Mouse (Mus musculus) cerebellum, adult 11-12 months (tissue): ENCODE measurements around the gene Dnajc16.
A peak's percentile ranks its signal among the peaks of the same experiment; 100 is the strongest.
"Not testable (repeated sequence)": the region's sequence is repeated elsewhere in the genome, so short reads cannot be mapped to it uniquely, and the experiment has no call there.

ENCODE experiments used
- DNase-seq: peaks from one replicate; pipeline ENCODE4 v3.0.0; 2022

Gene Dnajc16

GRCm38 (mm10) chr4:141794152-141794535 is 3.4 kb upstream of the Dnajc16 start:
- no peak for DNase-seq

DNA sequence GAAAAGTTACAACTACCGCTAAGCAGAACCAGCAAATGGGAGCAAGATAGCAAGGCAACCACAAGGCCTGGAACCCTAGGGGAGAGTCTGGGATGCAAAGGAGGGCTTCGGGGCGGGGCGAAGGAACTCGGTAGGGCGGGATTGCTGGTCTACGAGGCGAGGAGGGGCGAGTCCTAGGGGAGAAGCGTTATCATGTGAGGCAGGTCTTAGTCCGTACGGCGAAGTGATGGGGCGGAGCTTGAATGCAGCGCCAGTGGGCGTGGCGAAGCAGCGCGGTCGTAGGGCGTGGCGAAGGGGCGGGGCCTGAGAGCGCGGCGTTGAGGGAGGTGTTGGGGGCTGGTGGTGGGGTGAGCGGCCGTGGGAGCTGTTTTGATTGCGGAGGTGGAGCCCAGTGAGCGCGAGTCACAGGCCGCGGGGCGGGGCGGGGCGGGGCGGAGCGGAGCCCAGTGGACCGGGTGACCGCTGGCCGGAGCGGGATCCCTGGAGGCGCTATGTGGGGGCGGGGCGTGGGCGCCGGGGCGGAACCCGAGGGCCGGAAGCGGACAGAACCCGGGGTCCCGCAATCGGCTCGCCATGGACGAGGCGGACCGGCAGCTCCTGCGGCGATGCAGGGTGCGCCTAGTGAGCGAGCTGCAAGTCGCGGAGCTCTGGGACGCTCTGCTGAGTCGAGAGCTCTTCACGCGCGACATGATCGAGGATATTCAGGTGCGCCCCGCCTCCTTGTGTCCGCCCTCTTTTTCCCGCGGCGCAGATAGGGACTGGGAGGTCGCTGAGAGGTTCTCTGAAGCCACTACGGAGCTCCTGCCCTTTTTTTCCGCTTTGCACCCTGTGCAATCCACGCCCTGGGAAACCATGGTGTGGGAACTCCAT is 2.8 kb upstream of the Dnajc16 start, which contains the start of gene Casp9:
Casp9 (plus strand) TSS at position 331 of the 870 bp plus-strand sequence.
- DNase-seq: peak; percentile 95

- peak; percentile 36 for DNase-seq
Observed at GRCm38 (mm10) chr4:141792554-141793281, 2.0 kb upstream of the Dnajc16 start.

DNA sequence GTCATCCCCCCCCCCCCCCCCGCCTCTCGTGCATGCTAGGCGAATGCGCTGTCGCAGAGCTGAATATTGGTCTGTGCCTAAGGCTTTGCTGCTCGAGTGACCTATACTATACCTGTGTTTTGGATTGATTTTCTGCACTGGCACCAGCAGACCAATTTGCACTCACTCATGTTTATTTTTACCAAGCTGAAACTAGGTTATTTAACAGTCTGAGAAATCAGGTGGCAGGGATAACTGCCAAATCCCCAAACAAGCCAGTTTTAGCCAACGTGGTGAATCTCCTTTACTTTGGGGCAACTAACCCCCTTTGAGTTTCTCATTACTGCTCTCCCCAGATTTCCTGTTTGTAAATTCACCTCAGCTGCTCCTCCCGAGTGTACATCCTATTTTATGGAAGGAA is 1.2 kb upstream of the Dnajc16 start:
- peak; percentile 61 for DNase-seq

DNA sequence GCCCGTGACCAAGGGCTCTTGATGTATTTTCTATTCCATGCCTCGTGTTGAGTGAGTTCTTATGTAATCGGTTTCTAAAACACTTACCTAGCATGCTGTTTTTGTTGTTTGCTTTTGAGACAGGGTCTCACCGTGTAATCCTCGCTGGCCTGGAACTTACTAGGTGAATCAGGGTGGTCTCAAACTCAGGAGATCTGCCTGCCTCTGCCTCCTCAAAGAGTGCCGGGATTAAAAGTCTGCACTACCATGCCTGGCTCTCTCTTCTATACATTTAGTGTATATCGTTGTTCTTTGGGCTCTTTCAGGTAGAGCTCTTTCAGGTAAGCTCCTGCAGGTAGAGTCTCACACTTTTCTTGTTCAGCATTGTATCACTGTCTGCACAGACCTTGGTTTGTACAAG is 755 bp upstream of the Dnajc16 start:
- DNase-seq: peak; percentile 40

DNA sequence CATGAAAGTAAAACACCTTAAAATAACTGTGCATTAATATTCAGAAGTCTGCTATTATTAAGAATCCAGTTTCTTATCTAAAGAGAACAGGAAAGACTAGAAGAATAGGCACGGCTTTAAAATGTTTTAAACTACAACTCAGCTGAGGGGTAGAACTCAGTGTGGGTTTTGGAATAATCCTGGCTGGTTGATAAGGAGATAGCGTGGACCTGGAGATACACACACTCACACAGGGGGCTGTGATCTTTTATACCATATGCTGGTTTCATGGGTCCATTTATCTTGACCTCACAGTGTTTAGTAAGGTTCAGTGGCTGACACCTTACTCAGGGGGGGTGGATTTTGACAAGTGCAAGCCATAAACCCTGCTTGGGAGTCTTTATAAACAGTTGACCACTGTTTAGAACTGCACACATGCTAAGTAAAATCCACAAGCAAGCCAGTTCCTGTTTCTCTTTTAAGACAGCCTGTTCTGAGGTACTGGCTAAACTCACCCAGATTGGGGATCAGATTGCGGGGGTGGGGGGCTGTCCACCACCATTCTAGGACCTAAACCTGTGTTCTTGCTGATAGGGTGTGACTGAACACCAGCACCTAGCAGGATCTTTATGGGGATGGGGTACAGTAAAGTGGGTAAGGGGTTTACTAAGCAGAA is 1.0 kb downstream of the Dnajc16 start:
- no peak for DNase-seq

GRCm38 (mm10) chr4:141787462-141787861 is 3.3 kb downstream of the Dnajc16 start:
- no peak for DNase-seq

GRCm38 (mm10) chr4:141787046-141787445 is 3.7 kb downstream of the Dnajc16 start:
- no peak for DNase-seq

DNA sequence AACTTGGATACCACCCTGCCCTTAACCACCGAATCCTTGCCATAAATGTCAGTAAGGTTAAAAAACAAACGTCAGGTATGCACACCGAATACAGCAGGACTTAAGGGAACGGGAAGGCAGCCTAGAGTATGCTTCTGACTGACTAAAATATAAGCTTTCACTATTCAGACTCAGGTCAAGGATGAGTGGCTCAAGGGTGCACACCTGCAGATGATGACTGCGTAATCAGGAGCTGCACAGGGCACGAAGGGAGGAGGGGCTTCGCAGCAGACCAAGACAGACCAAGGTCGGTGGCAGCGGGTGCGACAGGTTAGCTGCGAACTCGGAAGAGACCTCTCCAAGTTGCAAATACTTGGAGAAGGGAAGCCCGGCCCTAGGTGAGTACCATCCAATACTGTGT is 4.6 kb downstream of the Dnajc16 start:
- no peak for DNase-seq

DNA sequence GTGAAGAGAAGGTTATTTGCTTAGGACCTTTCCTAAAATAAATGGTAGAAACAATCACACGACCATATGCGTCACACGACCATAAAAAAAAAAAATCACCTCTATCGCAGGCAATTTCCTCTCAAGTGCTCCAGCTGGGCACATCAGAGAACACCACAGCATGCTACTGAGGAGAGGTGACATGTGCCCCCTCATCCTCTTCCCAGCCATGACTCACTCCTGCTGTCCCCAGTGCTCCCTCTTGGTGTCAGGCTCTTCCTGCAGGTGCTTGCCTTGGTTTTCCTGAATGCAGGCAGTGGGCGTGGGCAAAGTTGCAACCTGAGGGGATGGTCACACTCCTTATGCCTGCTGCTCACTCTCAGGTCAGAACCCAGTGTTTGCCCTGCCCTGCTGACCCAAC is 5.9 kb downstream of the Dnajc16 start:
- no peak for DNase-seq

DNA sequence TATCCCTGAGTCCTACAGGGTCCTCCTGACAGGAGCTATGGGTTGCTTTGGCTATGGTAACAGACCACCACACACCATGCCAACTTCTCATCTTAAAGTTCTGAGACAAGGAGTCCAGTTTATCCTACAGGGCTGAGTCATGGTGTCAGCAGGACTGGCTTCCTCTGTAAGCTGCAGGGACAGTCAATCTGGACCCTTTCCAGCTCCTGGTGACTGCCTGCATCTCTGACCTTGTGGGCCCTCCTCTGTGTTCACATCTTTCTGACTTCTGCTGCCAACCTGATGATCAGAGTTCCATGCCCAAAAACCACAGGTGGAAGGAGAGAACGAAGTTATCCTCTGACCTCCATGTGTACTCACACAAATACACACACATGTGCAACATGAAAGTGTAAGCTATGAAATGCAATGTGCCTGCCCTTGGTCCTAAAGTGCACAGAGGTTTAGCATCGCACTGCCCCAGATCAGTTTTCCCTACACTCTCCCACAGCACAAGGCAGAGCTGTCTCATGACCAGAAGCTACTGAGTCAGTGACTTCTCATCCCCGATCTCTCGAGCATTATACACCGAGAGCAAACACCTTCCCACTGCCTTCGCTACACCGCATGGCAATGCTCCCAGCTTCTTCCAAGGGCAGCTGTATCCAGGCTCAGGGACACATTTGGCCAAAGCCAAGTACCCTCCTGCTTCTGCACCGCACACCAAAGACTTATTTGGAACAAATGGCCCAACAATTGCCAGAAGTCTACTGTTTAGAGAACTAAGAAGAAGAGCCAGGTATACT is 9.3 kb downstream of the Dnajc16 start:
- no peak for DNase-seq

GRCm38 (mm10) chr4:141779828-141780227 is 10.9 kb downstream of the Dnajc16 start:
- DNase-seq: no peak

GRCm38 (mm10) chr4:141773019-141773418 is 17.7 kb downstream of the Dnajc16 start:
- not testable (repeated sequence) for DNase-seq

- no peak for DNase-seq
Observed at GRCm38 (mm10) chr4:141771823-141772222, 18.9 kb downstream of the Dnajc16 start.

DNA sequence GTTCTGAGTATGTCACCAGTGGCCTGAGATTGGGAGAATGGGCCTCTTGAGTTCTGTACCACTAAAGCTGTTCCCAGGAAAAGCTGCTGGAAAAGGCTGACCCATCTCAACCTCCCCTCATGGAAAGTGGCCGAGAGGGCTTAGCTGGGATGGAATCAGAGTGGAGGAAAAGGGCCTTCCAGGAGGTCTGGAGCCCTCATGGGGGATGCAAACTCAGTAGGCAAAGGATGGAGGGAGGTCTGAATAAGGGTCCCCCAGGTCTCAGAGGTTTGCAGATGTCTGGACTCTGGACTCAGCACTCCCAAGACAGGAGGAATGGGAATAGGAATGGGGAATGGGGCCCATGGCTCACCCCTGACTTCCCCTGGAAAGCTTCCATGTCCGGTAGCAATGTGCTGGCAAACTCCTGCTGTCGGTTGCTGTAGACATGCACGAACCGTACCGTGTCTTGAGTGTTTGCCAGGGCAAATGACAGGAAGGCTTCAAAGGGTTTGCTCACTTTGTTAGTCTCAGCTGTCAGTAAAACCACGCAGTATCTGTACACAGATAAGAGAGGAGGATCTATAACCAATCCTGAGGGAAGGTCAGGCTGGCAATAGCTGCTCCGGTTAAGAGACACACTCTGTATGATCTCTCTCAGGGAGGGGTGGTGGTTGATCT is 21.1 kb downstream of the Dnajc16 start:
- DNase-seq: no peak

- DNase-seq: peak; percentile 83
Observed at GRCm38 (mm10) chr4:141767353-141768036, 23.2 kb downstream of the Dnajc16 start.

DNA sequence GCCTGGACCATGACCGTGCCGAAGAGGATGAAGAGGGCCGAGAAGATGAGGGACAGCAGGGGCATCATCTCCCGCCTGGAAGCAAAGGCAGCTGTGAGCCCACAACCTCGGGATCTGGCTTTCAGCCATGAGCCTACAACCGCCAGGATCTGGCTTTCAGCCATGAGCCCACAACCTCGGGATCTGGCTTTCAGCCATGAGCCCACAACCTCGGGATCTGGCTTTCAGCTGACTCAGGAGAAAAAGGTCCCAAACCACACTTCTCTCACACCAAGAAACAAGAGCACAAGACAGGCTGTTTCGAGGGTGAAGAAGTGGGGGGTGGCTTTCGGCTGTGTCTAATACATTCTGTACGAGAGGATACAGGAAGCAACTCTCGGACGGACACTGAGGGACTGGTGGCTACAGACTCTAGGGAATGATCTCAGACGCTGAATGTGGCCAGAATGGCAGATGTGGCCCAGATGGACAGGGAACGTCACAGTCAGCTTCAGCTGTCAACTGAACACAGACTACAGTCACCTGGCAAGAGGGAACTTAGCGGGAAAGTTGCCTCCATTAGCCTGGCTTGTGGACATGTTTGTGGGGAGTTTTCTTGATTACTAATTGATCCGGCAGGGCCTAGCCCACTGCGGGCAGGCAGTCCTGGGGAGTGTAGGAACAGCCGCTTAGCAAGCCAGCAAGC is 23.9 kb downstream of the Dnajc16 start:
- DNase-seq: peak; percentile 40

DNA sequence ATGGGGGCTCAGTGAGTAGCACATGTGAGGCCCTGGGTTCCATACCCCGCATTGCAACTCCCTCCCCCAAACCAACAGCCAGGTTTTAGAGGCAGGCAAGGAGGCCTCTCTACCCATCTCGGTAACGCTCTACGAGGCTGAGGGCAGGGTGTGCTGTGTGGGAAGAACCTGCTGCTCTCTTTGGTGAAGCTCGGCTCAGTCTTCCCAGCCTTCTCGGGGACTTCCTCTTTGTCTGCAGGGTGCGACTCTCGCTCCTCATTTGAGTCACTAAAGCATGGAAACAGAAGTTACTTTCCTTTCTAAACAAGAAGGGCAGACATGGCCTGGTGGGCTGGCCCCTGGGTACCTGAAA is 24.4 kb downstream of the Dnajc16 start:
- peak; percentile 16 for DNase-seq

GRCm38 (mm10) chr4:141765008-141765407 is 25.7 kb downstream of the Dnajc16 start:
- DNase-seq: no peak

DNA sequence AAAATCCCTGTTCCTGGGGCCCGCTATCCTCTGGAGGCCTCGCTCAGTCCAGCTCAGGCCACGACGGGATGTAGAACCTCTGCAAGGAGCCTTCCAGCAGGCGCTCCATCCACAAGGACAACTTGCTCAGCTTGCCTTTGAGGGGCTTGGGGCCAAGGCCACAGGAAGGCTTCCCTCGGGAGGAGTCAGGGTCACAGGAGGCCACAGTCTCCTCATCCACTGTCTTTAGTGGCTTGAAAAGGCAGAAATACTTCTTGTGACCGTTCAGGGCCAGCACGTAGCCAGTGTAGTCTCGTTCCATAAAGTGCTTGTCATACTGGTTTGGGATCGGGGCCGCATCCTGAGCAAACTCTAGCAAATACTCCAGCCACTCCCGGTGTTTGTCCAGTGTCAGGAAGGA is 27.3 kb downstream of the Dnajc16 start:
- no peak for DNase-seq

DNA sequence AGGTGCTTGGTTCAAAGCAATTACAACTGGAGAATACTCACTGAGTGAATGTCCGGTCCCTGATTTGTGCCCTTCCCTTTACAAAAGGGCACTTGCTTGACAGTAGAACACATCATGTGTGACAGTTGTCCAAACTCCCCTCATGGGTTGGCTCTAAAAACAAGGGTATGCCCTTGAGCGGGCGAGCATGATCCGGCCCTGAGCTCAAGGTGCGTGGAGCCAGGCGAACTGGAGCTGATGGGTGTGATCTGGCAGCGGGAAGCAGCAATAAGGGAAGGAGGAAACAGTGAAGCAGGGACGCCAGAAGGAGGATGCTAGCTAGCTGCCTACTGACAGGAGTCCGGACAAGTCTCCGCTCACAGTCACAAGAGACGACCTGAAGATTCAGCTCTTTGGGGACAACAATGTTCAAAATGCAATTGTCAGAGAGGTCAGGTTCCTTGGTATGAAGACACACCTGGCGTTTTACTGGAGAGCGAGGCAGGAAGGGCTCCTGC is 28.6 kb downstream of the Dnajc16 start:
- DNase-seq: no peak
